Mouse (Mus musculus): ENCODE results near the gene Sh3bp1.

- TF ChIP-seq CTCF (IDR thresholded peaks at IDR 0.05; ENCODE audit: low read depth) (peak; percentile 58), EP300 (IDR thresholded peaks at IDR 0.05; ENCODE audit: low read depth) (no peak)
These were observed 23.3 kb upstream of the Sh3bp1 start for GRCm38 (mm10) chr15:78876258-78876696.

Data from heart, postnatal 0 days (tissue).